Mouse (Mus musculus) cerebellum, adult 2 months (tissue): ENCODE data around the gene Arid5a. TPM values are rescaled to one million over a fixed set of nuclear protein-coding genes. Genes with fewer than 3 reads are reported as not detected.
A peak's percentile ranks its signal among the peaks of the same experiment; 100 is the strongest.

ENCODE experiments used
- DNase-seq, 2 experiments: peaks; one replicate each; pipeline ENCODE4 v3.0.0; 2021
- H3K27ac ChIP-seq: fragments of 200-500 bp; 2 replicates; pipeline ENCODE4 v1.5.1; 2012; ENCODE audit warnings: low read length, control low read depth, inconsistent platforms; ENCODE audit not compliant: insufficient read depth
- H3K27me3 ChIP-seq: fragments of 200-500 bp; 2 replicates; pipeline ENCODE4 v1.6.1; 2012; ENCODE audit warnings: inconsistent platforms, mild to moderate bottlenecking, low read length, moderate library complexity; ENCODE audit not compliant: control insufficient read depth, insufficient read depth
- H3K4me1 ChIP-seq: fragments of 200-500 bp; 2 replicates; pipeline ENCODE4 v1.6.1; 2011; ENCODE audit warnings: low read length; ENCODE audit not compliant: control insufficient read depth, insufficient read depth
- H3K4me3 ChIP-seq: fragments of 200-500 bp; replicated peaks from 2 replicates; pipeline ENCODE3; 2011; ENCODE audit warnings: mild to moderate bottlenecking, low read depth, low read length, control low read depth; ENCODE audit not compliant: insufficient read depth
- CTCF ChIP-seq: fragments of 200-500 bp; IDR thresholded peaks from 2 replicates; pipeline ENCODE4 v1.5.1; 2011; ENCODE audit warnings: low read depth, mild to moderate bottlenecking, control low read depth, low read length, moderate library complexity, borderline replicate concordance; ENCODE audit not compliant: insufficient read depth
- POLR2A ChIP-seq: fragments of 200-500 bp; IDR thresholded peaks from 2 replicates; pipeline ENCODE4 v1.6.1; 2011; ENCODE audit warnings: low read length, control low read depth, borderline replicate concordance; ENCODE audit not compliant: insufficient read depth
- WGBS: fragments of 180-500 bp; shearing (Covaris S2); methylation state at CpG from one replicate; pipeline ENCODE4 v1.1.7; 2018; 5-methylcytosine and 5-hydroxymethylcytosine counted together
- polyA plus RNA-seq: library from polyadenylated mRNA; depleted of rRNA; stranded (reverse); fragments of >200 nt; gene quantifications from 2 replicates; pipeline ENCODE4 v1.2.3, GENCODE M21; 2012

Arid5a gene
- polyA plus RNA-seq, 1 experiment = 10.7 TPM

GRCm38 (mm10) chr1:36298107-36298506, 9.4 kb upstream of the Arid5a start:
- WGBS = 78% methylated on average over 4 of the region's 4 CpGs
- TF ChIP-seq POLR2A = no peak
- no peak for TF ChIP-seq CTCF
- H3K4me1 ChIP-seq = peaks cover 10% of the 10 kb centered on the region; the same call in 1 of the 2 replicates
- H3K4me3 ChIP-seq = no peak overlapping the region
- no peak overlapping the region for H3K27ac ChIP-seq
- H3K27me3 ChIP-seq = no peaks in the 10 kb centered on the region
- no peak for DNase-seq

GRCm38 (mm10) chr1:36299126-36299525, 8.4 kb upstream of the Arid5a start:
- Histone ChIP-seq H3K4me3 (no peak overlapping the region), H3K27me3 (no peaks in the 10 kb centered on the region), H3K27ac (no peak overlapping the region), H3K4me1 (peaks cover 10% of the 10 kb centered on the region; the same call in 1 of the 2 replicates)
- WGBS = 54% methylated on average over 13 of the region's 13 CpGs
- DNase-seq = no peak
- TF ChIP-seq POLR2A (no peak), CTCF (no peak)

- TF ChIP-seq POLR2A = no peak
- no peak for TF ChIP-seq CTCF
- no peak for DNase-seq
- H3K4me1 ChIP-seq = peaks cover 10% of the 10 kb centered on the region; the same call in 1 of the 2 replicates
- no peak overlapping the region for H3K4me3 ChIP-seq
- H3K27me3 ChIP-seq = no peaks in the 10 kb centered on the region
- 90% methylated on average over 2 of the region's 2 CpGs for WGBS
- no peak overlapping the region for H3K27ac ChIP-seq
These were observed 7.9 kb upstream of the Arid5a start for GRCm38 (mm10) chr1:36299676-36300075.

GRCm38 (mm10) chr1:36300486-36300885, 7.0 kb upstream of the Arid5a start:
- TF ChIP-seq POLR2A (no peak), CTCF (no peak)
- Histone ChIP-seq H3K4me1 (peaks cover 9% of the 10 kb centered on the region; the same call in 1 of the 2 replicates), H3K27me3 (no peaks in the 10 kb centered on the region), H3K4me3 (no peak overlapping the region), H3K27ac (no peak overlapping the region)
- WGBS = 88% methylated on average over 6 of the region's 6 CpGs
- no peak for DNase-seq

- no peaks in the 10 kb centered on the region for H3K4me1 ChIP-seq
- DNase-seq = peak in 1 of 2 experiments; percentile 10
- TF ChIP-seq POLR2A (no peak), CTCF (no peak)
- H3K4me3 ChIP-seq = no peak overlapping the region
- H3K27me3 ChIP-seq = no peaks in the 10 kb centered on the region
- WGBS = 88% methylated on average over 8 of the region's 8 CpGs
- H3K27ac ChIP-seq = no peak overlapping the region
These were observed 5.3 kb upstream of the Arid5a start for GRCm38 (mm10) chr1:36302273-36302672.

- WGBS = 17% methylated on average over 9 of the region's 9 CpGs
- H3K4me3 ChIP-seq = peak overlapping the region; percentile 53
- DNase-seq = no peak
- TF ChIP-seq CTCF = no peak
- TF ChIP-seq POLR2A = no peak
- no peaks in the 10 kb centered on the region for H3K4me1 ChIP-seq
- no peaks in the 10 kb centered on the region for H3K27me3 ChIP-seq
- H3K27ac ChIP-seq = no peak overlapping the region
These were observed 4.6 kb upstream of the Arid5a start for GRCm38 (mm10) chr1:36302957-36303356.

GRCm38 (mm10) chr1:36303381-36304320, 3.9 kb upstream of the Arid5a start:
- 0 out of 2 replicates have a peak, but pooled peaks cover 2% of the 10 kb centered on the region for H3K4me1 ChIP-seq
- no peak overlapping the region for H3K27ac ChIP-seq
- H3K27me3 ChIP-seq = no peaks in the 10 kb centered on the region
- peak overlapping the region; percentile 53 for H3K4me3 ChIP-seq
- WGBS = 9% methylated on average over 30 of the region's 30 CpGs
- peak; percentile 70 to 79 for DNase-seq
- TF ChIP-seq POLR2A (no peak), CTCF (no peak)

- Histone ChIP-seq H3K4me1 (0 out of 2 replicates have a peak, but pooled peaks cover 2% of the 10 kb centered on the region), H3K27me3 (no peaks in the 10 kb centered on the region), H3K4me3 (no peak overlapping the region), H3K27ac (no peak overlapping the region)
- DNase-seq = peak in 1 of 2 experiments; percentile 13
- WGBS = 74% methylated on average over 7 of the region's 7 CpGs
- TF ChIP-seq POLR2A = no peak
- TF ChIP-seq CTCF = no peak
These were observed 2.8 kb upstream of the Arid5a start for GRCm38 (mm10) chr1:36304764-36305163.
